Mouse (Mus musculus) cerebellum, adult 2 months (tissue): Measurements from ENCODE around the gene Sgk2. TPM values are rescaled to one million over a fixed set of nuclear protein-coding genes. Genes with fewer than 3 reads are reported as not detected.

Experiments
- DNase-seq, 2 experiments: peaks; one replicate each; pipeline ENCODE4 v3.0.0; 2021
- H3K27ac ChIP-seq: fragments of 200-500 bp; 2 replicates; pipeline ENCODE4 v1.5.1; 2012; ENCODE audit warnings: low read length, control low read depth, inconsistent platforms; ENCODE audit not compliant: insufficient read depth
- H3K27me3 ChIP-seq: fragments of 200-500 bp; 2 replicates; pipeline ENCODE4 v1.6.1; 2012; ENCODE audit warnings: inconsistent platforms, mild to moderate bottlenecking, low read length, moderate library complexity; ENCODE audit not compliant: control insufficient read depth, insufficient read depth
- H3K4me1 ChIP-seq: fragments of 200-500 bp; 2 replicates; pipeline ENCODE4 v1.6.1; 2011; ENCODE audit warnings: low read length; ENCODE audit not compliant: control insufficient read depth, insufficient read depth
- H3K4me3 ChIP-seq: fragments of 200-500 bp; replicated peaks from 2 replicates; pipeline ENCODE3; 2011; ENCODE audit warnings: mild to moderate bottlenecking, low read depth, low read length, control low read depth; ENCODE audit not compliant: insufficient read depth
- CTCF ChIP-seq: fragments of 200-500 bp; IDR thresholded peaks from 2 replicates; pipeline ENCODE4 v1.5.1; 2011; ENCODE audit warnings: low read depth, mild to moderate bottlenecking, control low read depth, low read length, moderate library complexity, borderline replicate concordance; ENCODE audit not compliant: insufficient read depth
- POLR2A ChIP-seq: fragments of 200-500 bp; IDR thresholded peaks from 2 replicates; pipeline ENCODE4 v1.6.1; 2011; ENCODE audit warnings: low read length, control low read depth, borderline replicate concordance; ENCODE audit not compliant: insufficient read depth
- WGBS: fragments of 180-500 bp; shearing (Covaris S2); methylation state at CpG from one replicate; pipeline ENCODE4 v1.1.7; 2018; 5-methylcytosine and 5-hydroxymethylcytosine counted together
- polyA plus RNA-seq: library from polyadenylated mRNA; depleted of rRNA; stranded (reverse); fragments of >200 nt; gene quantifications from 2 replicates; pipeline ENCODE4 v1.2.3, GENCODE M21; 2012

Gene Sgk2
- polyA plus RNA-seq, 1 experiment, result 3.8 TPM

GRCm38 (mm10) chr2:163031757-163032156 is 44.6 kb downstream of the Sgk2 start:
- no peak for TF ChIP-seq POLR2A
- no peak for TF ChIP-seq CTCF
- WGBS, result 80% methylated on average over 2 of the region's 2 CpGs
- H3K27me3 ChIP-seq, result no peaks in the 10 kb centered on the region; the same call in 1 of the 2 replicates
- H3K4me3 ChIP-seq, result no peak overlapping the region
- H3K4me1 ChIP-seq, result no peaks in the 10 kb centered on the region
- no peak overlapping the region for H3K27ac ChIP-seq
- DNase-seq, result no peak

- 42% methylated on average over 4 of the region's 4 CpGs for WGBS
- no peak overlapping the region for H3K27ac ChIP-seq
- TF ChIP-seq POLR2A, result no peak
- TF ChIP-seq CTCF, result no peak
- no peak for DNase-seq
- no peak overlapping the region for H3K4me3 ChIP-seq
- no peaks in the 10 kb centered on the region for H3K4me1 ChIP-seq
- H3K27me3 ChIP-seq, result no peaks in the 10 kb centered on the region; the same call in 1 of the 2 replicates
These were observed 45.5 kb downstream of the Sgk2 start for GRCm38 (mm10) chr2:163032622-163033021.

GRCm38 (mm10) chr2:163039940-163040339 is 52.8 kb downstream of the Sgk2 start:
- 84% methylated on average over 7 of the region's 7 CpGs for WGBS
- TF ChIP-seq CTCF, result no peak
- TF ChIP-seq POLR2A, result no peak
- H3K4me1 ChIP-seq, result no peaks in the 10 kb centered on the region
- no peak overlapping the region for H3K27ac ChIP-seq
- H3K4me3 ChIP-seq, result no peak overlapping the region
- H3K27me3 ChIP-seq, result no peaks in the 10 kb centered on the region
- no peak for DNase-seq

- Histone ChIP-seq H3K4me1 (no peaks in the 10 kb centered on the region), H3K4me3 (no peak overlapping the region), H3K27me3 (no peaks in the 10 kb centered on the region), H3K27ac (no peak overlapping the region)
- peak; percentile 40 to 51 for DNase-seq
- TF ChIP-seq CTCF (peak; percentile 65), POLR2A (no peak)
- 1% methylated on average over 10 of the region's 10 CpGs for WGBS
These were observed 61.0 kb downstream of the Sgk2 start for GRCm38 (mm10) chr2:163048125-163048524.

GRCm38 (mm10) chr2:163049116-163049515 is 62.0 kb downstream of the Sgk2 start:
- DNase-seq, result no peak
- no peaks in the 10 kb centered on the region for H3K4me1 ChIP-seq
- H3K27me3 ChIP-seq, result no peaks in the 10 kb centered on the region
- no peak overlapping the region for H3K4me3 ChIP-seq
- no peak for TF ChIP-seq POLR2A
- TF ChIP-seq CTCF, result no peak
- no peak overlapping the region for H3K27ac ChIP-seq
- 92% methylated on average over 2 of the region's 2 CpGs for WGBS

GRCm38 (mm10) chr2:163051691-163052090 is 64.6 kb downstream of the Sgk2 start:
- 90% methylated on average over 1 of the region's 1 CpGs for WGBS
- no peak overlapping the region for H3K27ac ChIP-seq
- TF ChIP-seq CTCF (no peak), POLR2A (no peak)

GRCm38 (mm10) chr2:163052101-163052500 is 65.0 kb downstream of the Sgk2 start:
- Histone ChIP-seq H3K27ac (no peak overlapping the region), H3K4me1 (peaks cover 2% of the 10 kb centered on the region; the same call in 1 of the 2 replicates), H3K27me3 (no peaks in the 10 kb centered on the region; the same call in 1 of the 2 replicates), H3K4me3 (no peak overlapping the region)
- WGBS, result 66% methylated on average over 4 of the region's 4 CpGs
- TF ChIP-seq CTCF, result no peak
- TF ChIP-seq POLR2A, result no peak
- DNase-seq, result no peak

More at GRCm38 (mm10) chr2:163051691-163052090, 64.6 kb downstream of the Sgk2 start:
- DNase-seq, result no peak
- Histone ChIP-seq H3K4me3 (no peak overlapping the region), H3K4me1 (peaks cover 2% of the 10 kb centered on the region; the same call in 1 of the 2 replicates), H3K27me3 (no peaks in the 10 kb centered on the region; the same call in 1 of the 2 replicates)

GRCm38 (mm10) chr2:163052826-163053225 is 65.7 kb downstream of the Sgk2 start:
- H3K4me3 ChIP-seq, result no peak overlapping the region
- TF ChIP-seq CTCF (no peak), POLR2A (no peak)
- H3K4me1 ChIP-seq, result peaks cover 2% of the 10 kb centered on the region; the same call in 1 of the 2 replicates
- WGBS, result 84% methylated on average over 4 of the region's 4 CpGs
- no peaks in the 10 kb centered on the region; the same call in 1 of the 2 replicates for H3K27me3 ChIP-seq
- H3K27ac ChIP-seq, result no peak overlapping the region
- no peak for DNase-seq
